In genomic region chr2:178023011-178023611, GRCm38 (mm10) we compare ENCODE assay signal across 8 mouse cellular contexts. TPM values are rescaled to one million over a fixed set of nuclear protein-coding genes. Genes with fewer than 3 reads are reported as not detected.
DNase-seq lines count a peak whose midpoint lies in the region; ATAC-seq lines count a peak whose summit lies in the region.
"Not testable (repeated sequence)": the region's sequence is repeated elsewhere in the genome, so short reads cannot be mapped to it uniquely, and the experiment has no call there.

Zfp971 (plus strand) TSS chr2:178023284.

- H3K4me2 ChIP-seq in hindbrain, embryonic 16.5 days (ENCODE audit: low read length) = peak within 1 kb of the TSS; percentile 57

- not testable (repeated sequence) for H3K4me1 ChIP-seq in hindbrain, embryonic 16.5 days (ENCODE audit: control insufficient read depth, insufficient read depth, low read depth, low read length)

- H3K9me3 ChIP-seq in hindbrain, embryonic 16.5 days (ENCODE audit: control insufficient read depth, low read length) = not testable (repeated sequence)

- not testable (repeated sequence) for H3K36me3 ChIP-seq in hindbrain, embryonic 16.5 days (ENCODE audit: control insufficient read depth, insufficient read depth, low read length)

- 1% methylated on average over 12 of the region's 15 CpGs for WGBS in hindbrain, embryonic 16.5 days

- H3K9ac ChIP-seq in hindbrain, embryonic 16.5 days (ENCODE audit: low read depth, low read length) = peak within 1 kb of the TSS; percentile 63

- DNase-seq in MN1 (ENCODE audit: low spot score) = peak; percentile 35
- peak; percentile 31 to 59 for DNase-seq in cerebellum, postnatal 36 days
- DNase-seq in gastrocnemius, adult 8-10 months (ENCODE audit: low spot score in 2 of 2) = peak; percentile 19 to 37
- peak; percentile 52 for DNase-seq in left cerebral cortex, adult 11 months (ENCODE audit: low spot score)
- DNase-seq in lung, postnatal 14 days = peak; percentile 16
- peak; percentile 42 for DNase-seq in ovary, postnatal 14 days (ENCODE audit: low spot score)
- peak; percentile 45 for DNase-seq in thymus, postnatal 25 days

- ATAC-seq in hindbrain, embryonic 16.5 days = not testable (repeated sequence)

- H3K27ac ChIP-seq in hindbrain, embryonic 16.5 days (ENCODE audit: low read depth, low read length) = peak within 1 kb of the TSS; percentile 44; the same call in 1 of the 2 replicates

- H3K27me3 ChIP-seq in hindbrain, embryonic 16.5 days (replicated peaks; ENCODE audit: control insufficient read depth, insufficient read depth, low read length) = not testable (repeated sequence)

- H3K4me3 ChIP-seq in hindbrain, embryonic 16.5 days (ENCODE audit: low read length) = peak within 1 kb of the TSS; percentile 56

RNA-seq across cellular contexts. Expression of gene Zfp971, which starts in this region (rescaled TPM):
- total RNA-seq in gastrocnemius, adult 8-10 months (2022) = 10 to 100 TPM; 26.2 to 38.7 (median 34.9) TPM
- 11.3 and 11.7 TPM in 2 replicates for polyA plus RNA-seq in hindbrain, embryonic 16.5 days (2015; fragmentation: Nextera tagmentation; extraction: Ambion mirVana)
